Mouse (Mus musculus): ENCODE measurements at regions not wholly inside any gene's neighbourhood (a gene's known extent, or its start where the extent isn't known, plus 50 kb on each side); places are given as distances from the start of the nearest gene placed in this dataset.

DNA sequence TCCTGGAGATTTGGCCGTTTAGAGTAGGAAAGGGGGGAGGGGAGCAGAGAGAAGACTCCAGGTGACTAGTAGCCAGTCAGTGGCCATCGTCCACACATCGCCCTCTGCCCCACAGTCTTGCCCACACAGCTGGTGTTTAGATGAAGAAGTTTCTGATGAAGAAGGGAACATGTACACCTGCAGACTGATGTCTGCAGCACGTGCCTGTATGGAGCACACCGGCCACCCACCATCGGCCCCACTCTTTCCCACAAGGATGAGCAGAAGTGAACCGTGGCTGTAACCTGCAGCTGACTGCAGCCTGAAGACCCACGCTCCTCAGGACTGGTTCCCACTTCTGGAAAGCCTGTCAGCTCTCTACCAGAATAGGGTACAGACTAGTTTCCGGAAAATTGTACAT lies 121.1 kb upstream of the Tbca start:
- no peak for TF ChIP-seq CTCF (IDR thresholded peaks at IDR 0.05; ENCODE audit: low read depth)
- no peak for TF ChIP-seq EP300 (optimal IDR thresholded peaks at IDR 0.05)

Data from stomach, postnatal 0 days (tissue).